Mouse (Mus musculus): ENCODE data around the gene Osbpl11.

DNA sequence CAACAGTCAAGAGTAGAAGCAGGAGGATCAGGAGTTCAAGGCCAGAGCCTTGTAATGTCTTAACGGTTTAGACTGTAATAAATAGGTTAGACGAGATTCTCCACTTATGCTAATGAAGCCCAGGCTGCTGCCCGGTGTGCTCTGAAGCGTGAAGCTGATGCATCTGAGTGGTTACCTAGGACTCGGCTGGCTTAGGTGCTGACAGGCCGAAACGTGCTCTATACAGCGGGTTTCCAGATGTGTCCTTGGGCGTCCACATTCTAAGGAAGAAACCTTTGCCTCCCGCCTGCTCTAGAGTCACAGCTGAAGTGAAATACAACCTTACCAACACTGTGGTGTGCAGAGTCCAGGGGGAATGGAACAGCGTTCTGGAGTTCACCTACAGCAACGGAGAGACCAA, 49.3 kb downstream of the Osbpl11 start:
- no peak for TF ChIP-seq POLR2A (IDR thresholded peaks at IDR 0.05; ENCODE audit: extremely low read depth, insufficient read depth, low read length)
- no peak for TF ChIP-seq CTCF (IDR thresholded peaks at IDR 0.05; ENCODE audit: low read depth, low read length)
